Mouse (Mus musculus) brown adipose tissue, adult 24 weeks (tissue): Measurements from ENCODE around the gene Cabp7. TPM values are rescaled to one million over a fixed set of nuclear protein-coding genes. Genes with fewer than 3 reads are reported as not detected.

Source experiments
- H3K27ac ChIP-seq: fragments of 200-500 bp; replicated peaks from 2 replicates; pipeline ENCODE4 v1.5.1; 2012; ENCODE audit warnings: low read depth, mild to moderate bottlenecking, low read length
- H3K4me1 ChIP-seq: fragments of 200-500 bp; 2 replicates; pipeline ENCODE4 v1.6.1; 2012; ENCODE audit warnings: low read length, mixed read lengths; ENCODE audit not compliant: control insufficient read depth, insufficient read depth, insufficient read length
- H3K4me3 ChIP-seq: fragments of 200-500 bp; 2 replicates; pipeline ENCODE4 v1.5.1; 2012; ENCODE audit warnings: low read depth, mild to moderate bottlenecking, low read length, moderate library complexity; ENCODE audit not compliant: insufficient read depth
- polyA plus RNA-seq: library from polyadenylated mRNA; stranded (reverse); fragments of >200 nt; gene quantifications from 2 replicates; pipeline ENCODE4 v1.2.4, GENCODE M21; 2012; ENCODE audit not compliant: missing spikeins, insufficient read depth, insufficient read length

Gene Cabp7
- polyA plus RNA-seq, result not detected in 2 replicates

DNA sequence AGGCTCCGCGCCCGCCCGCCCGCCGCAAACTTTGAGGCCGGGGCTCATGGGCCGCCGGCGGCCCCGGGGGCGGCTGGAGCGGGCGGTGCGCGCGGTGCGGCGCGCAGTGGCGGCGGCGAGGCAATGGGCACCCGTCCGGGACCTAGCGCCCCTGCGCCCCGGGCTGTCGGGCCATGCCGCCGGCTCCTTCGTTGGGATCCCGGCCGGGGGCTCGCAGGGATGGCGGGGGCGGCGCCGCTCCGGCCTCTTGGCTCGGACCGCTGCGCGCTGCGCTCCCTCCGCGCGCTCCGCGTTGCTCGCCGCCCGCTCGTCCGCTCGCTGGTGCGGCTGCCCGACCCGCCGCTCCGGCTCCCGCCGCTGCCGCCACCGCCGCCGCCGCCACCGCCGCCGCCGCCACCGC, at the start of gene Cabp7:
Gene Cabp7 (minus strand): TSS at position 46 of the 400 bp plus-strand sequence.
- Histone ChIP-seq H3K4me1 (no peaks in the 10 kb centered on the region), H3K4me3 (peak within 1 kb of the TSS; percentile 26; the same call in 1 of the 2 replicates)

DNA sequence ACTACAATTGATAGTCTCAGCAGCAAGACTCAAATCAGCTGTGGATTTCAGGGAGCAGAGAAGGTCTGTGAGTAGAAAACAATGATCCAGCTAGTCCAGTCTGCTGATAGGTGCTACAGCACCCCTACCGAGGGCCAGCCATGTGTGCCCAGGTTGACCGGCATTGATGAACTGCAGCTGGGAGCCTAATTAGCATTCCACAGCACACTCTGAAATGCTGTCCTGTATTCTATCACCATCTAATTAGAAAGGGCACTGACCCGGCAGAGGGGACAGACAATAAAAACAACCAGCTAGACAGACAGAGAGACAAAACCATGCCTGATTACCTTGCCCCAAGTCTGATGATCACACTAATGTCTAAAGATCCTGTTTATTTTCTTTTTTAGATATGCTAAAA, 46.4 kb upstream of the Cabp7 start:
- Histone ChIP-seq H3K27ac (no peak overlapping the region), H3K4me3 (no peak overlapping the region), H3K4me1 (no peaks in the 10 kb centered on the region)

More for the DNA sequence above, at the start of gene Cabp7:
- no peak within 1 kb of the TSS for H3K27ac ChIP-seq

DNA sequence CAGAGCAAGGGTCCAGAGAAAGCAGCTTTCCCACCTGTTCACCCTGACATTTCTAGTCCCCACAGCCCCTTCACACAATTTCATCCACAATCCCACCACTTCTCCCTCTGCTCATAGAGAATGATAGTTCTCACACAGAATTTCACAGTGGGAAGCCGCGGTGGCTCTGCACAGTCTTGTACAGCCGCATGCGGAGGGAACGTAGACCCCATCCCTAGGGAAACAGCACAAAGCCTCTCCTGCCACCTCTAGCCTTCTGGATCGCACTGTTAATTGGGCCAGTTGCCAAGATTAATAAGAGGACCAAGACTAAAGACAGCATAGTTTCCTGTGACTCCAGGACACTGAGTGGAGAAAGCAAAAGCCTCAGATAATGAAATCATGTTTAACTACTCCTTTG, 45.0 kb upstream of the Cabp7 start:
- Histone ChIP-seq H3K27ac (no peak overlapping the region), H3K4me1 (no peaks in the 10 kb centered on the region), H3K4me3 (no peak overlapping the region)

DNA sequence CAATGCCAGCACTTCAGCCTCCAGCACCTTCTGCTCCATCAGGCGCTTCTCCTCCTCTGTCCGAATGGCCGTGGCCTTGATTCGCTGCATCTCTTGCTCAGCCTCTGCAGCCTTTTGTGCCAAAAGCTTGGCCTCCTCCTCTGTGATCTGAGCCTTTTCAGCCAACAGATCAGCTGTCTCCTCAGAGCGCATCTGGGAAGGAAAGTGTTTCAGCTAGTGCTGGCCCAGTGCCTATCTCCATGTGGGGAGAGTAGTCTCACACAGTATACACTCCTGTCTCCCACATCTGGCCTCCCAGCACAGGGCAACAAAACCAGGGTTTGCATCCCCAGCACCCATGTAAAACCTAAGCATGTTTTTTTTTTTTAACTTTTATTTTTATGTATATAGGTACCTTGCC, 43.1 kb upstream of the Cabp7 start:
- peaks cover 4% of the 10 kb centered on the region; the same call in 1 of the 2 replicates for H3K4me1 ChIP-seq
- no peak overlapping the region for H3K4me3 ChIP-seq
- no peak overlapping the region for H3K27ac ChIP-seq

DNA sequence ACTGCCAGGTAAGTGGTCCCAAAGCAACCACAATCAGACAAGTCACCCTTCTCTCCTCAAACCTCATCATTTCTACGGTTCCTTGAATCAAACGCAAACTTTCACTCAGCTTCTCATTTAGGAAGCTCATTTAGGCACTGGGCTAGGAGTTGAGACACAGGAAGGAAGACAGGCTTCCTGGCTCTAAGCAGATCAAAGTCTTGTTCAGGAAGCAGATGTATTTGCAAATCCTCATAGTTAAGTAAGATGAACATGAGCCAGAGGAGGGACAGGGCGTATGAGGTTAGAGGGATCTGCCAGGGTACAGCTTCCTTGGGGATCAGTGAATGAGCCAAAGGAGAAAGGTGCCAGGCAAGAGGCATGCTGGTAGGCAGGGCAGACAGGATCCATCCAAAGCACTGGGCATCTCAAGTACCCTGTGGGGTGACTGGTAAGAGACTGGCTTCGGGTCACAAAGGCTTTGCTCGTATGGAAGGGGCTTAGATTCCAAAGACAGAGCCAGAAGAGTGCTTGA, 38.1 kb upstream of the Cabp7 start:
- H3K27ac ChIP-seq, result no peak overlapping the region
- no peak overlapping the region for H3K4me3 ChIP-seq
- H3K4me1 ChIP-seq, result peaks cover 4% of the 10 kb centered on the region; the same call in 1 of the 2 replicates

DNA sequence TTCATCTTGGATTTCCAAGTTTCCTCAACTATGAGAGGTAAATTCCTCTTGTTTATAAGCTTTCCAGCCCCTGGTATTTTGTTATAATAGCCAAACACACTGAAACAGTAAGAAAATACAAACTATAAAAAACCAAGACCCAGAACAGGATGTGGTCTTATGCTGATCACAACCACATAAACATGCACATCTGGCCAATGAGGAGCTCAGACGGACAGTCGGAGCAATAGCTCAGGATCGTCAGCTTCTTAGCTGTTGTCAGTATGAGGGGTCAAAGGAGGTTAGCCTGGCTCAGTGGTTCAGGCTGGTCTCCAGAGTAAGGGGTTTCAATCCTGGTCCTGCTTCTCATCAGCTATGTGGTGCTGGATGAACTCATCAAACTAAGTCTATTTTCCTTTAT, 36.5 kb upstream of the Cabp7 start:
- no peak overlapping the region for H3K4me3 ChIP-seq
- peaks cover 4% of the 10 kb centered on the region; the same call in 1 of the 2 replicates for H3K4me1 ChIP-seq
- no peak overlapping the region for H3K27ac ChIP-seq

DNA sequence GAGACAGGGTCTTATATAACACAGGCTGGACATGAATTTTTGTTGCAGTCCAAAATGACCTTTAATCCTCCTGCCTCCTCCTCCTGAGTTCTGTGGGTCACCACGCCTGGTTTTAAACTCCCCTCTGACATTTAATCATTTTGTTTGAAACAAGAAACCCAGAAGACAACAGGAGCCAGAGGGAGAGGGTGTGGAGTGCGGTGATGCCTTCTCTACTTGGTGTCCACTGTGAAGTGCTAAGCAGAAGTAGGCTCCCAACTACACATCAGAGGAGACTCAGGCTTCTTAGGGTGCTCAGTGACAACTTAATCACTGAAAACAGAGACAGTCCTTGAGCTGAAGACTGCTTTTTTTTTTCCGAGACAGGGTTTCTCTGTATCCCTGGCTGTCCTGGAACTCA, 34.3 kb upstream of the Cabp7 start:
- Histone ChIP-seq H3K27ac (no peak overlapping the region), H3K4me3 (no peak overlapping the region), H3K4me1 (peaks cover 4% of the 10 kb centered on the region; the same call in 1 of the 2 replicates)

DNA sequence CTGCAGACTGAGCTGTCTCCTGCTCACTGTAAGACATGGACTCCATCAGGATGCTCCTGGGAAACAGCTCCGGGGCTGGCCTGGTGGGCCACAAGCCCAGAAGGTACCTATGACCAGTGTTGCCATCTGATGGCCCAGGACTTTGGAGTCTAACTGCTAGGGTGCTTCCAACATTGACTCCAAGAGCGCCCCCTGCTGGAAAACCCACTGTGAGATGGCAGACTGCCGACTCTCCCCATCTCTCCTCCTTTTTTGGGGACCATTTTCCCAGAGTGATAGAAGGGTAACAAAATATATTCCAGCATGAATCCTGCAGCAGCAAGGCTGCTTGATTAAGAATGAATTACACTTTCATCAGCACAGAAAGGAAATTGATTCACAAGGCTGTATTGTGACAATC, 26.3 kb upstream of the Cabp7 start:
- no peak overlapping the region for H3K4me3 ChIP-seq
- H3K27ac ChIP-seq, result no peak overlapping the region
- no peaks in the 10 kb centered on the region for H3K4me1 ChIP-seq

DNA sequence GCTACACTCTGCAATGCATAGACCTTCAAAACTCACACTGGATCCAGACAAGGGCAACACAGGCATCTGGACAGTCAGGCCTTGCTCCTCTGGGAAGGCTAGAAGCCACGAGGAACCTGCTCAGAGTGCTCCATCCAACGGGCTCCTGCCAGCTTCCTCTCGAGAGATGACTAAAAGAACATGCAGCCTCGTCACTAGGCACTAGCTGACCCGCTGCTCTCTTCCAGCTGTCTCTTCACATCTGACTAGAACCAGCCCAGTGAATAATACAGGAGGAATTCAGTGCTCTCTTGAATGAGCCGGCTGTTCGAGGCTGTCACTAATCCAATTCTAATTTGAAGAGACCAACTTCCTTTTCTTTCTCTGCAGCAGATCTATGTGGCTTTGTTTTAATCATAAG, 25.2 kb upstream of the Cabp7 start:
- no peak overlapping the region for H3K27ac ChIP-seq

DNA sequence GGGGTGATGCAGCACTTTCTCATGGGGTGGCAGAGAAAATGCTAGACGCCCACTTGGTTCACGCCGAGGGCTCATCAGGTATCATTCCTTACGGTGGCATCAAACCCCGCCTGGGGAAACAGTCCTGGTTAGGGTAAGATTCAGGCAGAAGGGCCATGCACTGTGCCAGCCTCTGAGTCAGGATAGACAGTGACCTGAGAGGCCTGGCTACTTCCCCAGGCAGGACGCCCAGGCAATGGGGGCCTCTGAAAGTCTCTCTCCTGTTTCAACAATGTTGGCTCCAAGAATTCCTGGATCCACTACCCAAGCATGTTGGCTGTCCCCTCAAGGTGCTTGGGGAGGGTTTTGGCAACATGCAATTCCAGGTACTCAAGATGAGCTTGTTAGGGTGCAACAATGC, 23.3 kb upstream of the Cabp7 start:
- H3K27ac ChIP-seq, result no peak overlapping the region

More for the DNA sequence above, 25.2 kb upstream of the Cabp7 start:
- Histone ChIP-seq H3K4me1 (no peaks in the 10 kb centered on the region), H3K4me3 (no peak overlapping the region)

DNA sequence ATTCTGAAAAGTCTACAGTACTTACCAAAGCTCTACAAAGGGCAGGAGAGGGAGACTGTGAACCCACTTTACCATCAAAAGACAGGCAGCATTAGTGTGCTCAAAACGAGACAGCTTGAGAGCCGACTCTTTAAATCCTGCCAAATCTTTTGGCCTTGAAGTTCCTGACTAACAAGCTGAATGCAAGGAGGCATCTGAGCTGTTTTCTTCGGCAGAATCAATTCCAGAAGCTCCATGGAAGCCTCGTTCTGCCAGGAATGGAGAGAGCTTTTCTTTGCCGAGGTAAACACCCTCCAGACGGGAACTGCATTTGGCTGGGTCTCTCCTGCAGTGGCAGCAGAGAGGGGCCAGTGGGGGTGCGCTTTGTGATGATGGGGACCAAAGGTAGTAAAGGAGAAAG, 22.7 kb upstream of the Cabp7 start:
- H3K4me3 ChIP-seq, result no peak overlapping the region
- H3K4me1 ChIP-seq, result no peaks in the 10 kb centered on the region
- H3K27ac ChIP-seq, result no peak overlapping the region

More for the DNA sequence above, 23.3 kb upstream of the Cabp7 start:
- no peaks in the 10 kb centered on the region for H3K4me1 ChIP-seq
- no peak overlapping the region for H3K4me3 ChIP-seq

DNA sequence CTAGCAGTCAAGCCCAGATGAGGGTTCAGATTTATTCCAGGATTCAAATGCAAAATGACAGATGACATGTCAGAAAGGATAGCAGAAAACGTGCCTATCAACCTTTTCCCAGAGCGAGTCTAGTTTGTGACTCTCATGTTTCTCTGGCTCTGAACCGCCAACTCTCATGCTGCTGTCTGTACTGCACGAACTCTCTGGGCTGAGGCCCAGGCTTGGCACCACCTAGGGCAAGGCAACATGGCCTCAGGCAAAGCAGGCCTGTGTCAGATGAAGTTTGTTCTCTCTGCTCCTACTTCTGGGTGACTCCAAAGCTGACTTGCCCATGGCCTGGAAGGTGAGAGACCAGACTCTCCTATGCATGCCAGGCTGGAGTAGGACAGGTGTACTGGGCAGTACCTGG, 21.8 kb upstream of the Cabp7 start:
- H3K27ac ChIP-seq, result no peak overlapping the region

DNA sequence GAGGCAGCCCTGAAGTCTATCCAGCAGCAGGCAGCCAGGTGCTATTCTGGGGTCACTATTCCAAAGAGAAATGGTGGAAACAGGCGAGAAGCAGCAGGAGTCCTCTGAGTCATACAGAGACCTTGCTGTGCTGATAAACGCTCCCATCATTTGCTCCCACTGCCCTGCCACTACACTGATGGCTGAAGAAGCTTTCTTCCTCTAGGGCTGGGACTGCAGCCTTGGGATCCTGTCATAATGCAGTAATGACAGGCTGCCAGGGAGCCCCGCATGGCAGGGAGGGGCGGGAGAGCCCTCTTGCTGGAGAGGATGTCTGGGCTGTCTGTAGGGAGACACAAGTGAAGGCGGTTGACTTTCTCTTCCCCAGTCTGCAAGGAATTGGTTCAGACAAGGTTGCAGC, 17.9 kb upstream of the Cabp7 start:
- no peaks in the 10 kb centered on the region for H3K4me1 ChIP-seq
- H3K4me3 ChIP-seq, result no peak overlapping the region

More for the DNA sequence above, 21.8 kb upstream of the Cabp7 start:
- Histone ChIP-seq H3K4me3 (no peak overlapping the region), H3K4me1 (no peaks in the 10 kb centered on the region)

DNA sequence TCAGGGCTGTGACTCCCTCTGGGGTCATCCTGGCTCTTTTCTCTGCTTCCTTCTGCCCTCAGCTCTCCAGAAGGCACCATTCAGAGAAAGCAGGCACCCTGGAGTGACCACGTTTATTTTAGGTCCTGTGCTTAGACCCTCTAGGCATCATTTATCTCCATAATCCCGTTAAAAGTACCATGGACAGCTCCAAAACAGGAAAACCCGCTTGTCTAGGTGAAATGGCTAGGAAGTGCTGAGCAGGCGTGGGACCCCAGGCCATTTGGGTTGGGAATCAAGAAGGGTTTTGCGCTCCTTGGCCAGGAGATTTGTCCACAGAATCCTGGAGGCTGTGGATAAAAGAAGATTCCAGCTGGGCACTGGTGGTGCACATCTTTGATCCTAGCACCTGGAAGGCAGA, 17.1 kb upstream of the Cabp7 start:
- H3K4me3 ChIP-seq, result no peak overlapping the region
- H3K27ac ChIP-seq, result no peak overlapping the region

More for the DNA sequence above, 17.9 kb upstream of the Cabp7 start:
- no peak overlapping the region for H3K27ac ChIP-seq

DNA sequence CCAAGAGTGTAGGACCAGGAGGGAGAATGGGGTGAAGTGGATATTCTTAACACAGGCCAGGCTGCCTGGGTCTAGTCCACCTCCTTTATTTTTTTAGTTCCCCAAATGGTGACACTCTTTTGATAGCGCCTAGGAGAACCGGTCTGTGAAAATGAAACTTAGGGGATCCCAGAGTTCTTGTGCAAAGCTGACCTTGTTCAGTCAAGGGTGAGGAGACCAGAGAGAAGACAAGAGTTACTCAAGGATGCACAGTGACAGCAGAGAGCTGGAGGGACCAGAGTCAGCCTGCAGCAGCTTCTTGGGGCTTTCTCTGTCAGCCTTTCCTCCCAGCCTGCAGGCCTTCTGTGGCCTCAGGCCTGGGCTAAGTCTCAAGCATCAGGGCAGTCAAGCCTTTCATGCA, 15.9 kb upstream of the Cabp7 start:
- H3K27ac ChIP-seq, result no peak overlapping the region
- H3K4me3 ChIP-seq, result no peak overlapping the region
- H3K4me1 ChIP-seq, result no peaks in the 10 kb centered on the region

More for the DNA sequence above, 17.1 kb upstream of the Cabp7 start:
- H3K4me1 ChIP-seq, result no peaks in the 10 kb centered on the region

DNA sequence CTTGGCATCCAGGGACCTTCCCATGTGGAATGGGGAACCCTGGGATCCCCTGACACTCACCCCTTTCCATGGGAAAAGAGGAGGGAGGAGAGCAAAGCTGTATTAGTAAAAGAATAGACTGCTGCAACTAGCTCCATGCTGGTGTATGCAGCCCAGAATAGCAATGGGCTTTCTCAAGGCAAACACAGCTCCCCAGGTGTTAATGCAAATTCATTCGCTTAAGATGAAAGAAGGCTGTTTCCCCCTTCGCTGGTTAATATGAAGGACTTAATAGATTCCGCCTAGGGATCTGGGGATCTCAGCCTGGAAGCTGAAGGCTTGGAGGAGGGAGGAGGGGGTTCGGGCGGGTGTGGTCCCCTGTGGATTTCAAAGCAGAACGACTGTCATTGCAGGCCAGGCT, 15.4 kb upstream of the Cabp7 start:
- H3K4me3 ChIP-seq, result no peak overlapping the region
- no peaks in the 10 kb centered on the region for H3K4me1 ChIP-seq
- no peak overlapping the region for H3K27ac ChIP-seq
